Mouse (Mus musculus) G1E (cell line): ENCODE measurements around the gene Fig4.

ENCODE experiments used
- CTCF ChIP-seq: IDR thresholded peaks from 2 replicates; pipeline ENCODE4 v1.5.1; 2012; ENCODE audit warnings: low read depth, low read length, inconsistent platforms, mixed read lengths
- GATA1 ChIP-seq: IDR thresholded peaks from 2 replicates; pipeline ENCODE4 v1.6.1; 2012; ENCODE audit warnings: borderline replicate concordance, low read length, inconsistent platforms, mixed read lengths
- POLR2AphosphoS5 ChIP-seq: IDR thresholded peaks from 2 replicates; pipeline ENCODE4 v1.6.1; 2012; ENCODE audit warnings: low read depth, low read length, inconsistent platforms; ENCODE audit not compliant: insufficient replicate concordance

- TF ChIP-seq CTCF (no peak), POLR2AphosphoS5 (no peak), GATA1 (no peak)
Observed at GRCm38 (mm10) chr10:41243930-41244329, 59.1 kb downstream of the Fig4 start.
